Mouse (Mus musculus): Measurements from ENCODE around the gene Pitpnb.
A peak's percentile ranks its signal among the peaks of the same experiment; 100 is the strongest.

Pitpnb gene

DNA sequence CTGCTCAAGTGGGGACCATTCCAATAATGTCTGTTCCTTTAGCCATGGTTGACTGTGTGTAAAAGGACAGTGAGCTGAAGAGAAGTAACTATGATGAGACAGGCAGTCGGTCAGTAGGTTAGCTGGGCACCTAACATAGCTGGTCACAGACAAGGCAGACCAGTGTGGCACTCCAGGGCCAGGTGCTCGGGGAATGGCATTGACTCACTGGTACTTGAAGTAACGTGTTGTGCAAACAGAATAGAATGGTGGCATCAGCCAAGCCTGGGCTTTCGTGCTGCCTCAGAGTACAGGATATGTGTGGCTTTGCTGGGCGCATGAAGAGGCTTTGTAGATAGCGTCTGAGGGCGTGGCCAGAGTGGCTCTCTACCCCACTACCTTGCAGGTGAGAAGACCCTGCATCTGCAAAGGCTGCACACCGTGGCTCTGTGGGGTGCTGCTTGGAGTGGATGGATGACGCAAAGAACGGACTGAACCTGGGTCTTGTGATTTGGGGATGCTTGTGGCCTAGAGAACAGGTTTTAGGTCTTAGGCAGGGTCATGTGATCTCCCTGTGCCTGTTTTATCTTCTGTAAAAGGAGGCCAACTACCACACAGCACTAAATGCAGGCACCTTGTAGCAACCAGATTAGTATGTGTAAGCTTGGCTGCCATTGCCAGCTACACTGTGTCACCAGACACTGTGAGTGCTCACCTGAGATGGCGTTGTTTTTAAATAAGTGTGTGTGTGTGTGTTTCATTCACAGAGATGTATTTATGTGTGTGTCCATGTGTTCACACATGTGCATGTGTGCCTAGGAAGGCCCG, 26.5 kb downstream of the Pitpnb start:
- no peak for DNase-seq

GRCm38 (mm10) chr5:111360546-111360945, 30.0 kb downstream of the Pitpnb start:
- no peak for DNase-seq

DNA sequence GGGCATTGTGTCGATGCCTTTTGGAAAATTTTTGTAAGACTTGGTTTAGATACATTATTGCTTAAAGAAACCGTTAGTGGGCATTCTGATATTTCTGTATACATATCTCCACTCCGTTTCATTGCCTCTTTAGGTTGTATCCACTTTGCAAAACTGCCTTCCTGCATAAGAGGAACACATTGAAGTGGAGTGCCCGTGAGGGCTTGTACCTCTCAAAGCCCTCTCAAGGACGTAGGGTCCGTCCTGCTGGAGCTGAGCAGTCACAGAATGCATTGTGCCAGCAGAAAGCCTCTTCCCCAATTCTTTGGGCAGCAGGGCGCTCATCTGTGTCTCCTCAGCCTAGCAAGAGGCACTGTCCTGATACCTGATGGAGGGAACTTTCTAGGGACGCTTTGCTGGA, 30.5 kb downstream of the Pitpnb start:
- no peak for DNase-seq

GRCm38 (mm10) chr5:111361846-111362245, 31.3 kb downstream of the Pitpnb start:
- no peak for DNase-seq

GRCm38 (mm10) chr5:111363446-111364062, 33.0 kb downstream of the Pitpnb start:
- no peak for DNase-seq

DNA sequence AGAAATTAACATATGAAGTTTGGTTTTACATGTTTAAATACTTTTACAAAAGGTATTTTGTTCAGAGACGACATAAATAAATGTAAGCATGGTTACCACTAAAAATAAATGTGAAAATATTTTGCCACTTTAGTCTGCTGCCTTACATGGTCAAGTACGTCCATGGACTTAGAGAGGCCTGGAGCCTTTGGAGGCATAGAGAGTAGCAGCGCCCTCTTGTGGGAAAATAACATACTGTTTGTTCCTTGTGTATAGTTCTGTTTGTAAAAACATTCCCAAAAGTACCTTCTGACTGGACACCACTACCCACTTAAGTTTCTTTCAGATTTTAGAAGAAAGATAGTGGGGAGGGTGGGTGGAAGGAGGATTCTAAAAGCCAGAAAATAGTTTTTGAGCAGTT, 34.0 kb downstream of the Pitpnb start:
- DNase-seq = peak; percentile 86

- no peak for DNase-seq
Observed at GRCm38 (mm10) chr5:111366140-111366539, 35.6 kb downstream of the Pitpnb start.

GRCm38 (mm10) chr5:111367937-111368517, 37.5 kb downstream of the Pitpnb start:
- DNase-seq = no peak

DNA sequence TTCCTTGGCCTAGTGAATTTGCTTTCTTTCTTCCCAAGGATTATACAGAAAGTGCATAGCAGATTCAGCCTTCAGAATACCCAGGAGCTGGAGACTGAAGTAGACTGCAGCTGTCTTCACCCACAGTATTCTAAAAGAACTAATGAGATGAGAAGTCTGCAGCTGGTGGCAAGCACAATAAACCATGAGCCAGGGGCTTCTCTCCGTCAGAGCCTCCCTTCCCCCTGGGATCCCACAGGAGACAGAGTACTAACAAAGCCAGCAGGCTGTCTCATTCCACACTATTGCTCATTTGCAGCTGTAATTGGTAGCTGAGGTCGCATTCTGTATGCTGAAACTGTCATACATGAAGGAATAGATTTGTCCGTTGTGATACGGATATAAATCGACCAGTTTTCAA, 38.0 kb downstream of the Pitpnb start:
- peak; percentile 39 for DNase-seq

DNA sequence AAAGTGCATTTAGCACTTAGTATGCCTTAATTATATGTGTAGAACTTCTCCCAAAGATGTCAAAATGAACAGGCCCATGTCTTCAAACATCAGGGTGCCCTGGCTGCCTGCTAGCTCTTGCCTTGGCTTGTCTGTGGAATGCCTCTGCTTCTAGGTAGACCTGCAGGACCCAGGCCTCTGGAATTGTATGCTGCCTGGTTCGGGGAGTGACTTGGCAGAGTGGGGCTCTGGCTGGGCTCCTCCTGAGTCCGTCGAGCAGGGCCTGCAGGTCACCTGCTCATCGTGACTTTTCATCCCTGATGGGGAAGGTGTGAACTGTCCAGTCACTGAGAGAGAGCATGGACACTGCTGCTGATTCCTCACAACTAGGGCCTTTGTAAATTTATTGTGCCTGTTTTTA, 45.1 kb downstream of the Pitpnb start:
- no peak for DNase-seq

DNA sequence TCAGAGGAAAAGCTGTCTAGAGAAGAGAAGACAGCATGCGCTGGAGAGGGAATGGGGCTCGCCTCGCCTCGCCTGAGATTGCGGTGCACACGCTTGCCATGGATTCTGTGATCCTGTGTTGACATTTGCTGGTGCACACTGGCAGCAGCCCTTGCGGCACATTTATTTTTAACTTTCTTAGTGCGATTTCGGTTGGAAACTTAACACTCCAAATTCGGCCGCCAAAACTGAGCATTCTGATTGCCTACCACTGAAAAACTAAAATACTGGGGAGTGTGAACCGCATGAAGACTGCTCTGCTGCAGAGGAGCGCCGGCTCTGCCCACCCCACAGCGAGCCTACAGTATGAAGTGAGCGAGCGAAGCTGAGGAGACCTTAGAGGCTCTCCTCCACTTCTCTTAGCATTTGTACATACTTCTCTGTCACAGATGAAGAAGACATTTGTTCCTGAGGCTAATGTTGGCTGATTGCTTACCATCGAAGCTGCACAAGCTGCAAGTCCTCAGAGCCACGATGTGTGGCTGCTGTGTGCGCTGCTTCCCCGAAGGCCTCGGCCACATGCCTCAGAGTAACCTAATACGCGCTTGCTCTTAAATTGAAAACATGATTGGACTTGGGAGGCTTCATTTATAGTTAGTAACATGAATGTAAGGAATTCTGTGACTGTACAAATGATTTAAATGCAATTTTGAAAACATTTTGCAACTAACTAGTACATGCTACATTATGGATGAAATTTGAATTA, 45.9 kb downstream of the Pitpnb start:
- no peak for DNase-seq

GRCm38 (mm10) chr5:111378126-111378993, 47.8 kb downstream of the Pitpnb start:
- DNase-seq = no peak

- no peak for DNase-seq
Observed at GRCm38 (mm10) chr5:111383335-111383734, 52.8 kb downstream of the Pitpnb start.

DNA sequence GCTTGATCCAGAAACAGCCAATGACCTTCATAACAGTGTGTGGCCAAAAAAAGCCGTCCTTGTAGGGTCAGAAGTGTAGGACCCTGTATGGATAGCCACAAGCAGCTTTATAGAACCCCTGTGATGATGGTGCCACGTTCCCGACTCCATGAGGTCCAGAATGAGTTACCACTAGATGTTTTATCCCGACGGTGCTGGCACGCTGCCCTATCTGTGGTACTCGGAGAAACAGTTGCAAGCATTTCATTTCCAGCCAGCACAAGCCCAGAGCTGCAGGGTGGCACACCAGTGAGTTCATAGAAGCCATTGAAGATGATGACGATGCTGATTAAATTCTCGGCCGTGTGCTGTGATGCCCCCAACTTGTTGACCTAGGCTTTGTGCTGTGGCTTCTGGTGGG, 60.3 kb downstream of the Pitpnb start:
- no peak for DNase-seq

- DNase-seq = no peak
Observed at GRCm38 (mm10) chr5:111391485-111391884, 60.9 kb downstream of the Pitpnb start.

GRCm38 (mm10) chr5:111393346-111394197, 63.0 kb downstream of the Pitpnb start:
- peak; percentile 91 for DNase-seq

DNA sequence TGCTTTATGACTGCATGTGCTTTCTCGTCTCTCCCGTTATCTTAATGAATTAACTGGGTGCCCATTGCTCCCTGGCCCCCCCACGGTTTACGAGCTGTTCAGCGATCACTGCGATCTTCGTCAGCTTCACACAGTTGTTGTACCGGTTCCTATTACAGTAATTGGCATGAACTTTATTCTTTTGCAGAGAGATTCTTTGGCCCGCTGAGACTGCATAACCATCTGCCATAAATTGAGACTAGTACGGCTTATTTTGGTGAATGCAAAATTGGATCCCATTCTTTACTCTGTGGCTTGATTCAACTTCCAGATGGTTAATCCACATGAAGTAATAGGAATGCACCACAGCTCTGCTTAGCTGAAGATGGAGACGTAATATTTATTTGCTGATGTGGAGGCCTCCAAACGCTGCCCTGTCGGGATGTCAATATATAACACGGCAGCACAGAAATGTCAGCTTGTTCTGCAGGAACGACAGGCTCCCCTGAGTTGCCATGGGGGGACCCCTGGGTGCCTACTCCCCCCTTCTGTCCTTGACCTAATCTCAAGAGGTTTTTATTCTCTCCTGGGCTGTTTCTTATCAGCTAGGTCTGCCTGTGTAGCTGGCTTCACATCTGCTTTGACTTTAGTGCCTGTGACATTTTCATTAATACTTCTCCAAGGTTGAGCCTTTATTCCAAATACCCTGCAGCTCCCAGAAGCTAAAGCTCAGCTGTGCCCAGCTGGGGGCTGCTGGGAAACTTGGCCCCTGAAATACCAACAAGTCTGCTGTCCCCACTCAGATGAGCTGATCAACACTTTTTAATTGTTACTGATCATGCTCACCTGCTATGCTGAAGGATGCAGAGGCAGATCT, 63.9 kb downstream of the Pitpnb start:
- peak; percentile 30 for DNase-seq

GRCm38 (mm10) chr5:111395771-111396170, 65.2 kb downstream of the Pitpnb start:
- DNase-seq = peak; percentile 51

DNA sequence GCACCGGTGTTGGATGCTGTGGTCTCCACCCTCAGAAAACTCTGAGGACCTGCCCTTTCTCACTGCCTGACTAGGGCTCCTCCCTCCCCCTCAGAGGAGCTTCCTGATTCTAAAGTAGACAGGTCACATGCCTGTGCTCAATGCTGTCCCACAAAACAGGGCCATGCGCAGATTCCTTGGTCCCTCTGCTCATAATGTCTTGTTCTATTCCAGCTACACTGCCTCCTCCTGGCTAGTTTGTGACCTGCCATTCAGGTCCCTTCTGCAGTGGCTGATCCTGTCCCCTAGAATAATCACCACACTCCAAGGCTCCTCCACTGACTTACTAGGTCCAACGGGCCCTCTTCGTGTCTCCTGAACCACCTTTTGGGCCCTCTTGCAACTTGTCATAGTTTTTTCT, 65.6 kb downstream of the Pitpnb start:
- no peak for DNase-seq

- no peak for DNase-seq
Observed at GRCm38 (mm10) chr5:111398471-111398870, 67.9 kb downstream of the Pitpnb start.
